Mouse (Mus musculus): ENCODE data around the gene Endou.

DNA sequence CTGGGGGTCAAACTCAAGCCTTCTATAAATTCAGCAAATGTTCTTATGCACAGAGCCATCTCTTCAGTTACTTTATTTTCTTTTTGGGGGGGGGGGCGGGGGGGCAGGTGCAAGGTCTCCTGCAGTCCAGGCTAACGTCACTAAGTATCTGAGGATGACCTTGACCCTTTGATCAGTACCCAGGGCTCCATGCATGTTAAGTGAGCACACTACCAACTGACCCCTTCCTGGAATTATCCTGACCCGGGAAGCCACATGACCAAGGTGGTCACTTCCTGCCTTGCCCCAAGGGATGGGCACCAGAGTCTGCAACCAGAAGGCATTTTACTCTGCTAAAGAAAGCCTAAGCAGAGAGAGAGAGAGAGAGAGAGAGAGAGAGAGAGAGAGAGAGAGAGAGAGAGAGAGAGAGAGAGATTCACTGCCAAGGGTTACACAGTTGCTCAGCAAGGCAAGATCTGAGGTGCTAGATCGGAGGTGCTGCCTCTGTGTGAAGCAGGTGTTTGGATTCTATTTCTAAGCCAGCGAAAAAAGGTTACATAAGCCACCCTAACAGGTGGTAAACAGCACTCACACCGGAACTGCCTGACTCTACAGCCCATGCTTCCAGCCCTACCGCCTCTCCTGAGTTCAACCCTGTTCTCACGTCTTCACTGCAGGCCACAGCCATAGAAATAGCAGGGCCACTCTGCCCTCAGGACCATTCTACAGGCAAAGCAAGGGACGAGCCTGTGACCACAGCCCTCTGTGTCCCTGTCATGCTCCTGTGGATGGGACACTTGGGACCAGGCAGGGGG, 32.3 kb upstream of the Endou start:
- TF ChIP-seq CTCF (IDR thresholded peaks at IDR 0.05; ENCODE audit: low read depth, low read length) (no peak), POLR2A (IDR thresholded peaks at IDR 0.05; ENCODE audit: borderline replicate concordance, low read depth, low read length) (no peak)

Data from bone marrow macrophage, adult 2 months (primary cell).